15 mouse cellular contexts compared by ENCODE assay signal in genomic region chr6:108408726-108409125, GRCm38 (mm10).
DNase-seq lines count a peak whose midpoint lies in the region; ATAC-seq lines count a peak whose summit lies in the region.
"Had no signal": no experiment of that assay in that cellular context is flagged by ENCODE, and none has a peak within 500 bp of the region (broad histone marks: within the 10 kb centered on the region; RNA-seq: fewer than 3 reads in every experiment).

No protein-coding gene starts in this region.

- 94% methylated on average over 5 of the region's 5 CpGs for WGBS in intestine, embryonic 14.5 days
- WGBS in intestine, embryonic 16.5 days: 94% methylated on average over 5 of the region's 5 CpGs
- WGBS in midbrain, embryonic 13.5 days: 94% methylated on average over 5 of the region's 5 CpGs
- 98% methylated on average over 5 of the region's 5 CpGs for WGBS in midbrain, embryonic 10.5 days

- peak; percentile 25 for DNase-seq in adrenal gland, postnatal 14 days
- no peak for DNase-seq in adrenal gland, adult 18-20 months (ENCODE audit: low spot score in 2 of 2)
- no peak for DNase-seq in intestine, embryonic 14.5 days (ENCODE audit: low spot score)
- no peak for DNase-seq in midbrain, embryonic 10.5 days (ENCODE audit: low spot score)
- DNase-seq in spleen, postnatal 10 days (ENCODE audit: low spot score in 2 of 2): no peak
- DNase-seq: right cerebral cortex, postnatal 4 days had no signal

- H3K4me2 ChIP-seq in intestine, embryonic 14.5 days (ENCODE audit: low read length): no peak overlapping the region
- no peak overlapping the region for H3K4me2 ChIP-seq in intestine, embryonic 16.5 days (ENCODE audit: low read depth, low read length)
- H3K4me2 ChIP-seq in midbrain, embryonic 13.5 days (replicated peaks): no peak overlapping the region
- H3K4me2 ChIP-seq: forebrain, embryonic 12.5 days; hindbrain, embryonic 13.5 days; neural tube, embryonic 12.5 days had no signal

- H3K27ac ChIP-seq in intestine, embryonic 14.5 days (ENCODE audit: low read depth): no peak overlapping the region
- H3K27ac ChIP-seq in intestine, embryonic 16.5 days (ENCODE audit: low read length): no peak overlapping the region
- H3K27ac ChIP-seq in midbrain, embryonic 13.5 days: no peak overlapping the region
- no peak overlapping the region for H3K27ac ChIP-seq in midbrain, embryonic 10.5 days (replicated peaks)
- H3K27ac ChIP-seq: forebrain, embryonic 12.5 days; hindbrain, embryonic 13.5 days; liver, embryonic 14.5 days; macrophage; neural tube, embryonic 12.5 days had no signal

- H3K4me3 ChIP-seq in intestine, embryonic 14.5 days (ENCODE audit: low read depth, low read length): no peak overlapping the region
- H3K4me3 ChIP-seq in intestine, embryonic 16.5 days (ENCODE audit: low read length): no peak overlapping the region
- H3K4me3 ChIP-seq in midbrain, embryonic 13.5 days (replicated peaks): no peak overlapping the region
- H3K4me3 ChIP-seq in midbrain, embryonic 10.5 days: no peak overlapping the region
- H3K4me3 ChIP-seq: erythroblast, embryonic 14.5 days; forebrain, embryonic 12.5 days; hindbrain, embryonic 13.5 days; neural tube, embryonic 12.5 days had no signal

- H3K9ac ChIP-seq in intestine, embryonic 14.5 days (ENCODE audit: low read length): no peak overlapping the region
- H3K9ac ChIP-seq in intestine, embryonic 16.5 days (ENCODE audit: low read depth, low read length): no peak overlapping the region
- no peak overlapping the region for H3K9ac ChIP-seq in midbrain, embryonic 13.5 days (replicated peaks)
- H3K9ac ChIP-seq: forebrain, embryonic 12.5 days; hindbrain, embryonic 13.5 days; liver, embryonic 14.5 days; neural tube, embryonic 12.5 days had no signal

- no peaks in the 10 kb centered on the region for H3K9me3 ChIP-seq in intestine, embryonic 14.5 days (ENCODE audit: control insufficient read depth, low read length)
- no peaks in the 10 kb centered on the region for H3K9me3 ChIP-seq in intestine, embryonic 16.5 days (ENCODE audit: control insufficient read depth, low read length)
- no peaks in the 10 kb centered on the region for H3K9me3 ChIP-seq in midbrain, embryonic 13.5 days
- H3K9me3 ChIP-seq in midbrain, embryonic 10.5 days (replicated peaks): no peaks in the 10 kb centered on the region
- H3K9me3 ChIP-seq: forebrain, embryonic 12.5 days; hindbrain, embryonic 13.5 days; neural tube, embryonic 12.5 days had no signal

- 0 out of 2 replicates have a peak, but pooled peaks have one; percentile 8 for ATAC-seq in intestine, embryonic 14.5 days (replicated peaks; ENCODE audit: low FRiP score, low TSS enrichment, low read depth)
- ATAC-seq in intestine, embryonic 16.5 days: no peak
- ATAC-seq in midbrain, embryonic 13.5 days: 0 out of 2 replicates have a peak, but pooled peaks have one; percentile 22

- no peaks in the 10 kb centered on the region for H3K4me1 ChIP-seq in intestine, embryonic 14.5 days (replicated peaks; ENCODE audit: control insufficient read depth, insufficient read depth, low read length)
- no peaks in the 10 kb centered on the region for H3K4me1 ChIP-seq in intestine, embryonic 16.5 days (ENCODE audit: control insufficient read depth, insufficient read depth, low read length)
- H3K4me1 ChIP-seq in midbrain, embryonic 13.5 days (replicated peaks): no peaks in the 10 kb centered on the region
- no peaks in the 10 kb centered on the region for H3K4me1 ChIP-seq in midbrain, embryonic 10.5 days
- H3K4me1 ChIP-seq: forebrain, embryonic 12.5 days; hindbrain, embryonic 13.5 days; neural tube, embryonic 12.5 days had no signal

- no peaks in the 10 kb centered on the region for H3K27me3 ChIP-seq in intestine, embryonic 14.5 days (replicated peaks; ENCODE audit: control insufficient read depth, insufficient read depth, low read length)
- H3K27me3 ChIP-seq in intestine, embryonic 16.5 days (replicated peaks; ENCODE audit: control insufficient read depth, insufficient read depth, low read length): no peaks in the 10 kb centered on the region
- no peaks in the 10 kb centered on the region for H3K27me3 ChIP-seq in midbrain, embryonic 13.5 days
- no peaks in the 10 kb centered on the region for H3K27me3 ChIP-seq in midbrain, embryonic 10.5 days (ENCODE audit: low read depth, poor library complexity, severe bottlenecking)
- H3K27me3 ChIP-seq: forebrain, embryonic 12.5 days; hindbrain, embryonic 13.5 days; neural tube, embryonic 12.5 days; Patski had no signal

- H3K36me3 ChIP-seq in intestine, embryonic 14.5 days (ENCODE audit: control insufficient read depth, insufficient read depth, low read length): peaks cover 42% of the 10 kb centered on the region
- H3K36me3 ChIP-seq in intestine, embryonic 16.5 days (ENCODE audit: control insufficient read depth, insufficient read depth, low read length): no peaks in the 10 kb centered on the region
- H3K36me3 ChIP-seq in midbrain, embryonic 13.5 days: peaks cover 3% of the 10 kb centered on the region; the same call in 1 of the 2 replicates
- H3K36me3 ChIP-seq in midbrain, embryonic 10.5 days: peaks cover 24% of the 10 kb centered on the region
- H3K36me3 ChIP-seq: hindbrain, embryonic 13.5 days; neural tube, embryonic 12.5 days had no signal
